Mouse (Mus musculus): ENCODE measurements around the gene Lbx2.

Gene Lbx2

GRCm38 (mm10) chr6:83071220-83071619 lies 14.9 kb upstream of the Lbx2 start:
- DNase-seq, result no peak

GRCm38 (mm10) chr6:83074979-83075378 lies 11.2 kb upstream of the Lbx2 start:
- no peak for DNase-seq

GRCm38 (mm10) chr6:83077630-83078323 lies 8.4 kb upstream of the Lbx2 start, which contains the start of gene Pcgf1:
Gene Pcgf1 (plus strand): TSS chr6:83077869.
- DNase-seq, result peak; percentile 32

GRCm38 (mm10) chr6:83078324-83078858 lies 7.8 kb upstream of the Lbx2 start:
- DNase-seq, result peak; percentile 99

GRCm38 (mm10) chr6:83080210-83080609 lies 6.0 kb upstream of the Lbx2 start:
- DNase-seq, result no peak

- DNase-seq, result no peak
These were observed 2.7 kb upstream of the Lbx2 start for GRCm38 (mm10) chr6:83083497-83083896.

GRCm38 (mm10) chr6:83084477-83084876 lies 1.7 kb upstream of the Lbx2 start:
- no peak for DNase-seq

GRCm38 (mm10) chr6:83087205-83087925 lies 1.2 kb downstream of the Lbx2 start:
- DNase-seq, result no peak

GRCm38 (mm10) chr6:83087926-83088260 lies 1.7 kb downstream of the Lbx2 start:
- no peak for DNase-seq

GRCm38 (mm10) chr6:83092416-83093127 lies 6.4 kb downstream of the Lbx2 start:
- DNase-seq, result no peak

- no peak for DNase-seq
These were observed 9.8 kb downstream of the Lbx2 start for GRCm38 (mm10) chr6:83095968-83096367.

- no peak for DNase-seq
These were observed 12.2 kb downstream of the Lbx2 start for GRCm38 (mm10) chr6:83098411-83098810.

GRCm38 (mm10) chr6:83101316-83101687 lies 15.1 kb downstream of the Lbx2 start, which contains the start of the genes Ccdc142 and Gm42688:
Gene Ccdc142 (plus strand): TSS chr6:83101601.
Gene Gm42688 (plus strand): TSS chr6:83101617.
- peak; percentile 89 for DNase-seq

- peak; percentile 87 for DNase-seq
These were observed 15.8 kb downstream of the Lbx2 start for GRCm38 (mm10) chr6:83101688-83102556.

GRCm38 (mm10) chr6:83103130-83103650 lies 17.0 kb downstream of the Lbx2 start:
- no peak for DNase-seq

- no peak for DNase-seq
These were observed 18.0 kb downstream of the Lbx2 start for GRCm38 (mm10) chr6:83104158-83104557.

GRCm38 (mm10) chr6:83107566-83108400 lies 21.6 kb downstream of the Lbx2 start:
- peak; percentile 91 for DNase-seq

GRCm38 (mm10) chr6:83108762-83109668 lies 22.8 kb downstream of the Lbx2 start, which contains the start of gene Mrpl53:
Gene Mrpl53 (plus strand): TSS chr6:83109040.
- DNase-seq, result peak; percentile 80

- no peak for DNase-seq
These were observed 25.5 kb downstream of the Lbx2 start for GRCm38 (mm10) chr6:83111510-83112136.

Measured in liver (tissue).